Mouse (Mus musculus): Measurements from ENCODE around the gene Cldn13. TPM values are rescaled to one million over a fixed set of nuclear protein-coding genes. Genes with fewer than 3 reads are reported as not detected.
A peak's percentile ranks its signal among the peaks of the same experiment; 100 is the strongest.
"Not testable (repeated sequence)": the region's sequence is repeated elsewhere in the genome, so short reads cannot be mapped to it uniquely, and the experiment has no call there.

Gene Cldn13
- polyA plus RNA-seq, 1 experiment from 2014 or later = not detected

- H3K36me3 ChIP-seq = no peaks in the 10 kb centered on the region
- H3K4me2 ChIP-seq (replicated peaks) = peak overlapping the region; percentile 34
- H3K27me3 ChIP-seq = peaks cover 23% of the 10 kb centered on the region
- H3K4me1 ChIP-seq = peaks cover 25% of the 10 kb centered on the region
- peak overlapping the region; percentile 79 for H3K27ac ChIP-seq (replicated peaks)
- peak overlapping the region; percentile 9; the same call in 1 of the 2 replicates for H3K9ac ChIP-seq
- 14% methylated on average over 43 of the region's 43 CpGs for WGBS
- 0 out of 2 replicates have a peak, but pooled peaks have one; percentile 32 for ATAC-seq (ENCODE audit: insufficient number of reproducible peaks, low FRiP score, low TSS enrichment, low read depth)
- H3K9me3 ChIP-seq (replicated peaks) = no peaks in the 10 kb centered on the region
- H3K4me3 ChIP-seq (replicated peaks) = peak overlapping the region; percentile 38
Measured at GRCm38 (mm10) chr5:134946063-134946856, 30.9 kb upstream of the Cldn13 start.

- ATAC-seq (ENCODE audit: insufficient number of reproducible peaks, low FRiP score, low TSS enrichment, low read depth) = no peak
- Histone ChIP-seq H3K36me3 (0 out of 2 replicates have a peak, but pooled peaks cover 3% of the 10 kb centered on the region), H3K9me3 (replicated peaks) (no peaks in the 10 kb centered on the region), H3K9ac (0 out of 2 replicates have a peak overlapping the region, but pooled peaks have one; percentile 9), H3K27me3 (peaks cover 23% of the 10 kb centered on the region), H3K27ac (replicated peaks) (0 out of 2 replicates have a peak overlapping the region, but pooled peaks have one; percentile 17), H3K4me2 (replicated peaks) (peak overlapping the region; percentile 34), H3K4me3 (replicated peaks) (peak overlapping the region; percentile 38), H3K4me1 (peaks cover 23% of the 10 kb centered on the region)
- 35% methylated on average over 18 of the region's 19 CpGs for WGBS
Measured at GRCm38 (mm10) chr5:134945266-134945959, 30.1 kb upstream of the Cldn13 start.

- Histone ChIP-seq H3K27me3 (peaks cover 23% of the 10 kb centered on the region), H3K4me1 (peaks cover 23% of the 10 kb centered on the region), H3K4me3 (replicated peaks) (no peak overlapping the region), H3K36me3 (0 out of 2 replicates have a peak, but pooled peaks cover 4% of the 10 kb centered on the region), H3K9ac (no peak overlapping the region), H3K9me3 (replicated peaks) (no peaks in the 10 kb centered on the region), H3K27ac (replicated peaks) (no peak overlapping the region), H3K4me2 (replicated peaks) (no peak overlapping the region)
- 58% methylated on average over 5 of the region's 5 CpGs for WGBS
- ATAC-seq (ENCODE audit: insufficient number of reproducible peaks, low FRiP score, low TSS enrichment, low read depth) = no peak
Measured at GRCm38 (mm10) chr5:134944179-134944578, 28.9 kb upstream of the Cldn13 start.

GRCm38 (mm10) chr5:134942740-134943139, 27.4 kb upstream of the Cldn13 start:
- H3K4me2 ChIP-seq (replicated peaks) = no peak overlapping the region
- H3K9me3 ChIP-seq (replicated peaks) = no peaks in the 10 kb centered on the region
- no peak overlapping the region for H3K9ac ChIP-seq
- no peak for ATAC-seq (ENCODE audit: insufficient number of reproducible peaks, low FRiP score, low TSS enrichment, low read depth)
- no peak overlapping the region for H3K27ac ChIP-seq (replicated peaks)
- peaks cover 23% of the 10 kb centered on the region for H3K27me3 ChIP-seq
- 0 out of 2 replicates have a peak, but pooled peaks cover 4% of the 10 kb centered on the region for H3K36me3 ChIP-seq
- WGBS = 82% methylated on average over 2 of the region's 2 CpGs
- no peak overlapping the region for H3K4me3 ChIP-seq (replicated peaks)
- peaks cover 22% of the 10 kb centered on the region for H3K4me1 ChIP-seq

GRCm38 (mm10) chr5:134941472-134942209, 26.3 kb upstream of the Cldn13 start:
- no peak overlapping the region for H3K4me2 ChIP-seq (replicated peaks)
- 61% methylated on average over 14 of the region's 14 CpGs for WGBS
- 0 out of 2 replicates have a peak, but pooled peaks cover 4% of the 10 kb centered on the region for H3K36me3 ChIP-seq
- no peak for ATAC-seq (ENCODE audit: insufficient number of reproducible peaks, low FRiP score, low TSS enrichment, low read depth)
- H3K27ac ChIP-seq (replicated peaks) = 0 out of 2 replicates have a peak overlapping the region, but pooled peaks have one; percentile 12
- no peak overlapping the region for H3K9ac ChIP-seq
- H3K9me3 ChIP-seq (replicated peaks) = no peaks in the 10 kb centered on the region
- no peak overlapping the region for H3K4me3 ChIP-seq (replicated peaks)
- peaks cover 16% of the 10 kb centered on the region; the same call in 1 of the 2 replicates for H3K4me1 ChIP-seq
- H3K27me3 ChIP-seq = peaks cover 15% of the 10 kb centered on the region

- not testable (repeated sequence) for H3K36me3 ChIP-seq; H3K4me2 ChIP-seq (replicated peaks); H3K9me3 ChIP-seq (replicated peaks); ATAC-seq (ENCODE audit: insufficient number of reproducible peaks, low FRiP score, low TSS enrichment, low read depth); H3K27me3 ChIP-seq; H3K4me3 ChIP-seq (replicated peaks); H3K9ac ChIP-seq; H3K27ac ChIP-seq (replicated peaks)
- H3K4me1 ChIP-seq = 0 out of 2 replicates have a peak, but pooled peaks cover 12% of the 10 kb centered on the region
- 85% methylated on average over 3 of the region's 7 CpGs for WGBS
Measured at GRCm38 (mm10) chr5:134939554-134939953, 24.2 kb upstream of the Cldn13 start.

- Histone ChIP-seq H3K4me3 (replicated peaks) (no peak overlapping the region), H3K36me3 (0 out of 2 replicates have a peak, but pooled peaks cover 4% of the 10 kb centered on the region), H3K4me1 (0 out of 2 replicates have a peak, but pooled peaks cover 12% of the 10 kb centered on the region), H3K27ac (replicated peaks) (no peak overlapping the region), H3K9me3 (replicated peaks) (no peaks in the 10 kb centered on the region), H3K9ac (no peak overlapping the region), H3K4me2 (replicated peaks) (no peak overlapping the region), H3K27me3 (no peaks in the 10 kb centered on the region)
- WGBS = 54% methylated on average over 3 of the region's 3 CpGs
- no peak for ATAC-seq (ENCODE audit: insufficient number of reproducible peaks, low FRiP score, low TSS enrichment, low read depth)
Measured at GRCm38 (mm10) chr5:134939069-134939468, 23.7 kb upstream of the Cldn13 start.

- Histone ChIP-seq H3K36me3 (0 out of 2 replicates have a peak, but pooled peaks cover 4% of the 10 kb centered on the region), H3K9me3 (replicated peaks) (no peaks in the 10 kb centered on the region), H3K4me1 (peaks cover 18% of the 10 kb centered on the region; the same call in 1 of the 2 replicates), H3K27ac (replicated peaks) (0 out of 2 replicates have a peak overlapping the region, but pooled peaks have one; percentile 11), H3K4me2 (replicated peaks) (no peak overlapping the region), H3K4me3 (replicated peaks) (no peak overlapping the region), H3K9ac (no peak overlapping the region), H3K27me3 (no peaks in the 10 kb centered on the region)
- WGBS = 80% methylated on average over 6 of the region's 6 CpGs
- no peak for ATAC-seq (ENCODE audit: insufficient number of reproducible peaks, low FRiP score, low TSS enrichment, low read depth)
Measured at GRCm38 (mm10) chr5:134936626-134937185, 21.4 kb upstream of the Cldn13 start.

GRCm38 (mm10) chr5:134936051-134936450, 20.7 kb upstream of the Cldn13 start:
- Histone ChIP-seq H3K4me3 (replicated peaks) (no peak overlapping the region), H3K27me3 (no peaks in the 10 kb centered on the region), H3K9ac (no peak overlapping the region), H3K36me3 (0 out of 2 replicates have a peak, but pooled peaks cover 4% of the 10 kb centered on the region), H3K9me3 (replicated peaks) (no peaks in the 10 kb centered on the region), H3K27ac (replicated peaks) (no peak overlapping the region), H3K4me1 (peaks cover 17% of the 10 kb centered on the region; the same call in 1 of the 2 replicates), H3K4me2 (replicated peaks) (no peak overlapping the region)
- no peak for ATAC-seq (ENCODE audit: insufficient number of reproducible peaks, low FRiP score, low TSS enrichment, low read depth)
- WGBS = 93% methylated on average over 6 of the region's 6 CpGs

GRCm38 (mm10) chr5:134934666-134935065, 19.3 kb upstream of the Cldn13 start:
- 83% methylated on average over 3 of the region's 3 CpGs for WGBS
- H3K4me2 ChIP-seq (replicated peaks) = no peak overlapping the region
- no peak overlapping the region for H3K27ac ChIP-seq (replicated peaks)
- H3K9me3 ChIP-seq (replicated peaks) = no peaks in the 10 kb centered on the region
- no peaks in the 10 kb centered on the region for H3K27me3 ChIP-seq
- no peak for ATAC-seq (ENCODE audit: insufficient number of reproducible peaks, low FRiP score, low TSS enrichment, low read depth)
- peaks cover 17% of the 10 kb centered on the region; the same call in 1 of the 2 replicates for H3K4me1 ChIP-seq
- H3K9ac ChIP-seq = no peak overlapping the region
- H3K36me3 ChIP-seq = no peaks in the 10 kb centered on the region
- H3K4me3 ChIP-seq (replicated peaks) = no peak overlapping the region

Measured in embryonic facial prominence, embryonic 15.5 days (tissue).